In the genomic region with DNA sequence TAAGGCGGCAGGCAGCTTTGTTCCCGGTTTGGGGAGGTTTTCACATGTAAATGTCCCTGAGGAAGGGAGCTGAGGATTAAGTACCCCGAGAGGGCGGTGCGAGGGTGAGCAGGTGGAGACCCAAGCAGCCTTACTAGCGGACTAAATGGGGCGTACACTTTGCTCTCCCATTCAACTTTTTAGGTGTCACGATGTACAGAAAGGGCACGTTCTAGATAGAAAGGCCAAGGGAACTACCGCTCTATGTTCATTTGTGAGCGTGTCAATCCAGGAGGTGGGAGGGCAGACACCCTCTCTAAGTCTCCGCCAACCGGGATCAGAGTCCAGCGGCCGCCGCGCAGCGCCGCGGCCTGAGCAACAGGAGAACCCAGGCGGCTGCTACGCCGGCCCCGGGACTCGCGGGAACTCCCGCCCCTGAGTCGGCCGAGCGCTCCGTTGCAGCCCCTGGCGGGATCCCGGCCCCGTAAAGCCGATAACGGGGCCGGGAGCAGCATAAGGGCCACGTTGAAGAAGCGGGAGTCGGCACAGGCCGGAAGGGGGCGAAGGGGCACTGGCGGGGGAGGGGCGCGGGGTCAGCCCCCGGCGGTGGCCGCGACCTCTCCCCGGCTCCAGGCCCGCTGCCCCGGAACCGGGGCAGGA, we compare ENCODE assay signal across 7 mouse cellular contexts. TPM values are rescaled to one million over a fixed set of nuclear protein-coding genes. Genes with fewer than 3 reads are reported as not detected.
DNase-seq lines count a peak whose midpoint lies in the region; ATAC-seq and TF ChIP-seq lines count a peak whose summit lies in the region.

No protein-coding gene starts in this region.

- no peaks in the 10 kb centered on the region for H3K27me3 ChIP-seq in E14TG2a.4 (ENCODE audit: insufficient read depth, low read length)
- no peaks in the 10 kb centered on the region for H3K27me3 ChIP-seq in heart, embryonic 14.5 days (ENCODE audit: control insufficient read depth, insufficient read depth, low read length)
- no peaks in the 10 kb centered on the region for H3K27me3 ChIP-seq in kidney, postnatal 0 days (ENCODE audit: insufficient read depth, low read length)

- no peaks in the 10 kb centered on the region for H3K9me3 ChIP-seq in E14TG2a.4 (ENCODE audit: low read length)
- no peaks in the 10 kb centered on the region for H3K9me3 ChIP-seq in heart, embryonic 14.5 days (ENCODE audit: control insufficient read depth, low read length)
- no peaks in the 10 kb centered on the region for H3K9me3 ChIP-seq in kidney, postnatal 0 days (replicated peaks; ENCODE audit: low read length)

- peak overlapping the region; percentile 87 for H3K4me2 ChIP-seq in heart, embryonic 14.5 days (ENCODE audit: low read length)
- H3K4me2 ChIP-seq in kidney, postnatal 0 days (ENCODE audit: low read length), result peak overlapping the region; percentile 74

- H3K4me1 ChIP-seq in E14TG2a.4 (replicated peaks; ENCODE audit: low read depth, low read length), result peaks cover 59% of the 10 kb centered on the region
- H3K4me1 ChIP-seq in heart, embryonic 14.5 days (ENCODE audit: control insufficient read depth in 2 of 2, insufficient read depth in 2 of 2, low read length in 2 of 2), result peaks cover 11 to 51% of the 10 kb centered on the region in 2 experiments
- H3K4me1 ChIP-seq in kidney, postnatal 0 days (replicated peaks; ENCODE audit: insufficient read depth, low read length), result peaks cover 22% of the 10 kb centered on the region

- H3K36me3 ChIP-seq in E14TG2a.4 (ENCODE audit: insufficient read depth, low read length), result peaks cover 18% of the 10 kb centered on the region
- no peaks in the 10 kb centered on the region for H3K36me3 ChIP-seq in heart, embryonic 14.5 days (ENCODE audit: control insufficient read depth, insufficient read depth, low read length)
- no peaks in the 10 kb centered on the region for H3K36me3 ChIP-seq in kidney, postnatal 0 days (ENCODE audit: insufficient read depth, low read length)
- H3K36me3 ChIP-seq in macrophage (ENCODE audit: inconsistent target), result no peaks in the 10 kb centered on the region

- peaks cover 51% of the 10 kb centered on the region for H3K79me2 ChIP-seq in macrophage (ENCODE audit: inconsistent target)

- ATAC-seq in heart, embryonic 14.5 days (ENCODE audit: insufficient number of reproducible peaks, insufficient read depth, low FRiP score, low read depth), result peak; percentile 25
- ATAC-seq in kidney, postnatal 0 days (replicated peaks; ENCODE audit: low FRiP score, low read depth), result peak; percentile 40

- peak overlapping the region; percentile 90 for H3K9ac ChIP-seq in heart, embryonic 14.5 days (ENCODE audit: low read length)
- peak overlapping the region; percentile 97 for H3K9ac ChIP-seq in kidney, postnatal 0 days (ENCODE audit: low read depth, low read length)

- peak; percentile 66 to 88 for DNase-seq in adrenal gland, adult (ENCODE audit: inconsistent age in 2 of 2, low spot score in 1 of 2)
- DNase-seq in embryo, embryonic 9.5 days (ENCODE audit: extremely low spot score), result peak; percentile 72
- DNase-seq in kidney, postnatal 0 days (ENCODE audit: low spot score), result peak; percentile 47
- peak; percentile 28 for DNase-seq in right cerebral cortex, postnatal 25 days

- peak overlapping the region; percentile 83 to 97 for H3K27ac ChIP-seq in heart, embryonic 14.5 days (replicated peaks in 1 of 2; ENCODE audit: control insufficient read depth in 1 of 2, insufficient read depth in 1 of 2, low read depth in 2 of 2, low read length in 2 of 2)
- peak overlapping the region; percentile 98 for H3K27ac ChIP-seq in kidney, postnatal 0 days
- H3K27ac ChIP-seq in macrophage, result peak overlapping the region; percentile 67

- no peak for TF ChIP-seq CTCF in E14TG2a.4 (conservative IDR thresholded peaks at IDR 0.05; ENCODE audit: low read length)
- TF ChIP-seq CTCF in kidney, postnatal 0 days (IDR thresholded peaks at IDR 0.05; ENCODE audit: low read depth), result no peak

- under 1% methylated on average over 52 of the region's 53 CpGs for WGBS in heart, embryonic 14.5 days
- under 1% methylated on average over 39 of the region's 53 CpGs for WGBS in kidney, postnatal 0 days
- WGBS in macrophage (ENCODE audit: missing documents), result 0% methylated on average over 52 of the region's 53 CpGs

- H3K4me3 ChIP-seq in E14TG2a.4 (replicated peaks; ENCODE audit: low read length) (peak overlapping the region; percentile 98), macrophage (ENCODE audit: inconsistent target) (peak overlapping the region; percentile 68)
- H3K4me3 ChIP-seq in heart, embryonic 14.5 days (ENCODE audit: control insufficient read depth in 1 of 2, insufficient read depth in 1 of 2, low read depth in 1 of 2, low read length in 2 of 2), result peak overlapping the region; percentile 73 to 85
- H3K4me3 ChIP-seq in kidney, postnatal 0 days (replicated peaks; ENCODE audit: low read depth, low read length), result peak overlapping the region; percentile 100

RNA-seq across cellular contexts. Expression of a gene that starts 0.9 kb away (rescaled TPM):
- polyA plus RNA-seq in heart, embryonic 14.5 days (2014; fragmentation: Nextera tagmentation; extraction: Ambion mirVana), result 17.5 and 20.9 TPM in 2 replicates
- 17.3 and 18.1 TPM in 2 replicates for polyA plus RNA-seq in kidney, postnatal 0 days (2015; fragmentation: Nextera tagmentation; extraction: Ambion mirVana)
- 100 to 1,000 TPM in 22 of 26 experiments, 10 to 100 TPM in 4; 60.0 to 226 (median 148) TPM for total RNA-seq in macrophage (2018; cell fraction: chromatin; rRNA removed)
- total RNA-seq in macrophage (2018; cell fraction: cytosol; rRNA removed), result 10 to 100 TPM in 25 of 26 experiments, 1 to 10 TPM in 1; 9.6 to 33.8 (median 24.1) TPM
- 100 to 1,000 TPM in 12 of 26 experiments, 10 to 100 TPM in 14; 50.9 to 171 (median 94.2) TPM for total RNA-seq in macrophage (2018; cell fraction: nucleus; rRNA removed)
- polyA plus RNA-seq in macrophage (2018), result 18.1 to 28.6 TPM (median 21.2 TPM) in 3 replicates

Comparison
In these comparisons a context has a peak if more than half of its experiments do, and no peak if none do; other contexts are left out.
1. Peak in every context shown above with its lines: DNase-seq, ATAC-seq, H3K4me3 ChIP-seq and H3K27ac ChIP-seq.